In the genomic region with DNA sequence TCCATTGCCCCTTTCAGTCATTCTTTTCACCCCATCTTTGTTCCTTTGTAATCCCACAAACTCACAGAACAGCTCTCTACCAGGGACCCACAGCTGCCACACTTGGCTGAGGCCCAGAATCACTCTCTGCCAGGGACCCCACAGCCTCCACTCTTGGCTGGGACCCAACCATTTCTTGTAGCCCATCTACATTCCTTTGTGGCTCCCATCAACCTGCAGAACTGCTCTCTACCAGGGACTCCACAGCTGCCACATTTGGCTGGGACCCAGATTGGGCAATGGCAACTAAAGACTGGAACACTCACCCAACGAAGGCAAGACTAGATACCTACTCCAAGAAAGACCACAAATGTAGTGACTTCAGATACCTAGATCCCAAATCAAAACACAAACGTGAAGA, we compare ENCODE assay signal across 11 mouse cellular contexts. TPM values are rescaled to one million over a fixed set of nuclear protein-coding genes. Genes with fewer than 3 reads are reported as not detected.
DNase-seq lines count a peak whose midpoint lies in the region; ATAC-seq lines count a peak whose summit lies in the region.
"Had no signal": no experiment of that assay in that cellular context is flagged by ENCODE, and none has a peak within 500 bp of the region (broad histone marks: within the 10 kb centered on the region; RNA-seq: fewer than 3 reads in every experiment).

No protein-coding gene starts in this region.

- H3K27me3 ChIP-seq in neural tube, embryonic 14.5 days (ENCODE audit: control insufficient read depth, insufficient read depth, low read length): no peaks in the 10 kb centered on the region

- 58% methylated on average over 2 of the region's 2 CpGs for WGBS in neural tube, embryonic 14.5 days

- H3K9me3 ChIP-seq in neural tube, embryonic 14.5 days (ENCODE audit: control insufficient read depth, low read length): no peaks in the 10 kb centered on the region

- H3K4me3 ChIP-seq in neural tube, embryonic 14.5 days (ENCODE audit: low read depth, low read length): no peak overlapping the region

- H3K4me1 ChIP-seq in neural tube, embryonic 14.5 days (ENCODE audit: control insufficient read depth, insufficient read depth, low read length): no peaks in the 10 kb centered on the region

- ATAC-seq in neural tube, embryonic 14.5 days (ENCODE audit: low read depth): peak; percentile 79
- no peak for ATAC-seq in erythroblast, adult 5-6 weeks (replicated peaks; ENCODE audit: low FRiP score, poor library complexity, severe bottlenecking)

- H3K36me3 ChIP-seq in neural tube, embryonic 14.5 days (ENCODE audit: control insufficient read depth, insufficient read depth, low read length): no peaks in the 10 kb centered on the region

- H3K4me2 ChIP-seq in neural tube, embryonic 14.5 days (ENCODE audit: low read depth, low read length): no peak overlapping the region

- H3K27ac ChIP-seq in neural tube, embryonic 14.5 days (ENCODE audit: low read depth, low read length): no peak overlapping the region
- H3K27ac ChIP-seq: kidney, postnatal 0 days had no signal

- H3K9ac ChIP-seq in neural tube, embryonic 14.5 days (replicated peaks; ENCODE audit: low read depth, low read length): no peak overlapping the region

- DNase-seq in adrenal gland, postnatal 10 days: peak; percentile 23
- DNase-seq in adrenal gland, adult (ENCODE audit: inconsistent age in 2 of 2, low spot score in 1 of 2): no peak
- peak; percentile 38 for DNase-seq in layer of hippocampus, adult 11-12 months (ENCODE audit: low spot score)
- no peak for DNase-seq in layer of hippocampus, adult 9-10 months (ENCODE audit: low spot score)
- DNase-seq in right cerebral cortex, postnatal 14 days: peak; percentile 45
- DNase-seq in right cerebral cortex, adult 18-20 months: no peak
- DNase-seq: heart, postnatal 10 days; liver had no signal

RNA-seq across cellular contexts. Expression of a gene that starts 35.7 kb away (rescaled TPM):
- 10 to 100 TPM; 72.7 to 75.0 TPM for total RNA-seq in adrenal gland, postnatal 10 days (2021)
- polyA plus RNA-seq in neural tube, embryonic 14.5 days (2014; fragmentation: Nextera tagmentation; extraction: Ambion mirVana): 80.3 and 83.5 TPM in 2 replicates
- 145 and 146 TPM in 2 replicates for total RNA-seq in erythroblast, adult 5-6 weeks (2015; ENCODE audit: low replicate concordance)
- total RNA-seq in erythroblast, adult 5-6 weeks (2017; ENCODE audit: low replicate concordance): 336 and 395 TPM in 2 replicates

Comparison
In these comparisons a context has a peak if more than half of its experiments do, and no peak if none do; other contexts are left out.
1. DNase-seq: peak in adrenal gland, postnatal 10 days (single experiment), layer of hippocampus, adult 11-12 months (single experiment) and right cerebral cortex, postnatal 14 days (single experiment); none in adrenal gland, adult (0 of 2), layer of hippocampus, adult 9-10 months (single experiment) and right cerebral cortex, adult 18-20 months (single experiment).